Mouse (Mus musculus): ENCODE results near the gene Lhfpl4. TPM values are rescaled to one million over a fixed set of nuclear protein-coding genes. Genes with fewer than 3 reads are reported as not detected.
A peak's percentile ranks its signal among the peaks of the same experiment; 100 is the strongest.

The Lhfpl4 gene
- total RNA-seq (2014; rRNA removed) (49.6 and 64.1 TPM in 2 replicates), polyA plus RNA-seq (2015; fragmentation: Nextera tagmentation; extraction: Ambion mirVana) (26.7 and 53.5 TPM in 2 replicates)

DNA sequence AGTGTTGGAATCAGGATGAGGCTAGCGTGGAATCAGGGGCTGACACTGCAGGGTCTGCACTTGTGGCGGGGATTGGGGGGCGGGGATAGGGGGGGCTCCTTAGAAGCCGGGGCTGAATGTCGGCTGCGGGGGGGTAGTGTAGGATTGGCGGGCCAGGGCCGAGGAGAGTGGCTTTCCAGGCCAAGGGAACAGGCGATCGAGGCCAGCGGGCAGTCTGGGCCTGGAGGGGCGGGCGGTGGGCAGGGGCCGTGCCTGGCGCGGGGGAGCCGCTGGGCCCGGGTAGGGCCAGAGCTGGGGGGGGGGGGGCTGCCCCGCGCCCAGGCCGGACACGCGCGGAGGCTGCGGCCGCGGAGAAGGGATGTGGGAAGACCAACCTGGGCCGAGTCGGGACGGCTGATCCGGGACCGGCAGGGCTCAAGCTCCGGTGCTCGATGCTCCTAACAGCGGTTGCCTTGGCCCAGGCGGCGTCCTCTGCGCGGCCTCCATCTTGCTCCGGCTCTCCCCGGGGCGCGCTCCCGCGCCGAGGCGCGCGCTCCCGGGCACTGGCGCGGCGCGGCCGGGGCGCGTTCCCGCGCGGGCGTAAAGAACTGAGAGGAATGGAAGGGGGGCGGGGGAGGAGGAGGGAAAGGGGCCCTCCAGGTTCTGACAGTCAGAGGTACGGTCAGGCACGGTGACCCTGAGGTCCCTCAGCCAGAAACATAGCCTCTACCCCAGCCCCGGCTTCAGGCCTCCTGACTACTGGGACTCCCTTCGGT is at the start of gene Lhfpl4:
Lhfpl4 (minus strand) TSS at position 544 of the 755 bp plus-strand sequence.
- H3K9me3 ChIP-seq (ENCODE audit: low read length): no peaks in the 10 kb centered on the region
- WGBS: under 1% methylated on average over 57 of the region's 66 CpGs
- H3K36me3 ChIP-seq (ENCODE audit: insufficient read depth): no peaks in the 10 kb centered on the region
- H3K4me3 ChIP-seq (ENCODE audit: low read depth, low read length): peak within 1 kb of the TSS; percentile 84
- DNase-seq (peak; percentile 86), ATAC-seq (peak; percentile 88)
- peak within 1 kb of the TSS; percentile 91 for H3K9ac ChIP-seq
- TF ChIP-seq CTCF (IDR thresholded peaks at IDR 0.05; ENCODE audit: low read depth): no peak
- peaks cover 15% of the 10 kb centered on the region for H3K4me1 ChIP-seq (ENCODE audit: insufficient read depth)
- no peaks in the 10 kb centered on the region for H3K27me3 ChIP-seq (ENCODE audit: insufficient read depth, low read length)
- peak within 1 kb of the TSS; percentile 79 for H3K4me2 ChIP-seq (ENCODE audit: low read depth)
- H3K27ac ChIP-seq (ENCODE audit: low read depth, low read length): peak within 1 kb of the TSS; percentile 71

DNA sequence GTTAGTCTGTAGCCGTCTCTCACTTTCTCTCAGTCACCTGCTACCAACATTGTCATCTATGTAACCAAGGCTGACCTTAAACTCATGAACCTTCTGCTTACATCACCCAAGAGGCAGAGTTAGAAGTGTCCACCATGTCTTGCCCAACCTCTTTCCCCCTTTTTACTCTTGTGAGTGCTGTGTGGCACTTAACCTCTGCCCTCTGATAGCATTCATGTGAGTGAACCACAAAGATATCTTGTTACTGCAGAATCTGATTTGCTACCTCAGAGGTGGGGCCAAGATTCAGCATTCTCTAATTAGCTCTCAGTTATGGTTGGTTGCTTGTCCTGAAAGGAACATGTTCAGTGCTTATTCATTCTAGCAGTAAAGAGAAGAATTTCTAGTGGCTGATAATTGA is 47.6 kb upstream of the Lhfpl4 start:
- no peak overlapping the region for H3K4me2 ChIP-seq (ENCODE audit: low read depth)
- ATAC-seq: no peak
- no peaks in the 10 kb centered on the region for H3K27me3 ChIP-seq (ENCODE audit: insufficient read depth, low read length)
- H3K27ac ChIP-seq (ENCODE audit: low read depth, low read length): no peak overlapping the region
- H3K9me3 ChIP-seq (ENCODE audit: low read length): no peaks in the 10 kb centered on the region
- H3K4me3 ChIP-seq (ENCODE audit: low read depth, low read length): no peak overlapping the region
- WGBS: 70% methylated on average over 1 of the region's 1 CpGs
- H3K4me1 ChIP-seq (ENCODE audit: insufficient read depth): peaks cover 6% of the 10 kb centered on the region; the same call in 1 of the 2 replicates
- H3K36me3 ChIP-seq (ENCODE audit: insufficient read depth): peaks cover 29% of the 10 kb centered on the region
- no peak for DNase-seq
- TF ChIP-seq CTCF (IDR thresholded peaks at IDR 0.05; ENCODE audit: low read depth): no peak
- no peak overlapping the region for H3K9ac ChIP-seq

DNA sequence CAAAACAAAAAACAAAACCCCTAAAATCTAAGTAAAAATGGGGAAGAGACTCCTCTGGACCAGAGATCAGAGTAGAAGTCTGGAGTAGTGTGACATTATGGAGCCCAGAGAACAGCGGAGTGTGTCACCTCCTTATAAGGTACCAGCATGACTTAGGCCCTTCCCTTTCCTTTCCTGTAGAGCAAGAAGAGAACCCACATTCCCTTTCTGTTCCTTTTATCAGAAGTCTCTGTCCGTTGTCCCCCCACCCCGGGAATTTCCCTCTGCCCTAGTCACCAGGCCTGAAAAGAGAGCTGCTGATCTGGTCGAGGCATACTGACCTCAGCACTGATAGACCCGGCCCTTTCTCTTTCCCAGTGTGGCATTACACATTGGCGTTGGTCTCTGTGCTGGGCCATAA is 43.3 kb upstream of the Lhfpl4 start:
- Histone ChIP-seq H3K9ac (peak overlapping the region; percentile 65; the same call in 1 of the 2 replicates), H3K36me3 (ENCODE audit: insufficient read depth) (peaks cover 29% of the 10 kb centered on the region), H3K27me3 (ENCODE audit: insufficient read depth, low read length) (no peaks in the 10 kb centered on the region), H3K9me3 (ENCODE audit: low read length) (no peaks in the 10 kb centered on the region), H3K4me2 (ENCODE audit: low read depth) (peak overlapping the region; percentile 87), H3K27ac (ENCODE audit: low read depth, low read length) (no peak overlapping the region), H3K4me3 (ENCODE audit: low read depth, low read length) (peak overlapping the region; percentile 85), H3K4me1 (ENCODE audit: insufficient read depth) (peaks cover 6% of the 10 kb centered on the region; the same call in 1 of the 2 replicates)
- TF ChIP-seq CTCF (IDR thresholded peaks at IDR 0.05; ENCODE audit: low read depth): no peak
- DNase-seq: no peak
- WGBS: 48% methylated on average over 6 of the region's 6 CpGs
- no peak for ATAC-seq

DNA sequence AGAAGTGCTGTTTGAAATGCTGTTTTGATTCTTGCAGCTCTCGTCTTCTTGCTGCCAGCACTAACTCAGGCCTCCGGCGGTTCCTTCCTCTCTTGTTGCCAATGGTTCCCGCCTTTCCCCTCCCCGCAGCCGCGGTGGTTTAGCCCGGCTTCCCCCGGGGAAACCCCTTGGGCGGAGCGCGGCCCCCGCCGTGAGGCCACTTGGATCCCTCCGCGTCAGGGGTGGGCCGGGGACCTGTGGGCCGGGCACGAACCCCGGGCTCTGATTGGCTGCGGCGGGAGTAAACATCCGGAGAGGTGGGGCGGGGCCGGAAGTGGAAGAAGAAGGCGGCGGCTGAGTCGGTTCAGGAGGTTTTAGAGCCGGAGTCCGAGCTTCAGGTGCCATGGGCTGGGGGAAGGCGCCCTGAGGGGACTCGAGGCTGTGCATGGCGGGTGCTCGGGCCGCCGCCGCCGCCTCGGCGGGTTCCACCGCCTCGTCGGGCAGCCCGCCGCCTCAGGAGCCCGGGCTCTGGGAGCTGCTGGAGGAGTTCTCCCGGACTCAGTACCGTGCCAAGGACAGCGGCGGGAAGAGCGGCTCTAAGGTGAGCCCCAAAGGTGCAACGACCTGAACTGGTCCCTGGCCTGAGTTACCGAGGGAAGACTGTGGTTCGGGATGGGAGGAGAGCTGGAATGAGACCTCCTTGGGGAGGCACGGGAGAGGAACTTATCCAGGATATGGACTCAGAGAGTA is 42.5 kb upstream of the Lhfpl4 start, which contains the start of gene Mtmr14:
Mtmr14 (plus strand) TSS at position 302 of the 729 bp plus-strand sequence.
- H3K4me1 ChIP-seq (ENCODE audit: insufficient read depth): peaks cover 6% of the 10 kb centered on the region; the same call in 1 of the 2 replicates
- H3K9me3 ChIP-seq (ENCODE audit: low read length): no peaks in the 10 kb centered on the region
- TF ChIP-seq CTCF (IDR thresholded peaks at IDR 0.05; ENCODE audit: low read depth): no peak
- under 1% methylated on average over 51 of the region's 55 CpGs for WGBS
- H3K27ac ChIP-seq (ENCODE audit: low read depth, low read length): peak within 1 kb of the TSS; percentile 30
- H3K36me3 ChIP-seq (ENCODE audit: insufficient read depth): peaks cover 22% of the 10 kb centered on the region
- H3K9ac ChIP-seq: peak within 1 kb of the TSS; percentile 65
- peak within 1 kb of the TSS; percentile 87 for H3K4me2 ChIP-seq (ENCODE audit: low read depth)
- no peaks in the 10 kb centered on the region for H3K27me3 ChIP-seq (ENCODE audit: insufficient read depth, low read length)
- peak; percentile 99 for DNase-seq
- peak; percentile 100 for ATAC-seq
- H3K4me3 ChIP-seq (ENCODE audit: low read depth, low read length): peak within 1 kb of the TSS; percentile 85

DNA sequence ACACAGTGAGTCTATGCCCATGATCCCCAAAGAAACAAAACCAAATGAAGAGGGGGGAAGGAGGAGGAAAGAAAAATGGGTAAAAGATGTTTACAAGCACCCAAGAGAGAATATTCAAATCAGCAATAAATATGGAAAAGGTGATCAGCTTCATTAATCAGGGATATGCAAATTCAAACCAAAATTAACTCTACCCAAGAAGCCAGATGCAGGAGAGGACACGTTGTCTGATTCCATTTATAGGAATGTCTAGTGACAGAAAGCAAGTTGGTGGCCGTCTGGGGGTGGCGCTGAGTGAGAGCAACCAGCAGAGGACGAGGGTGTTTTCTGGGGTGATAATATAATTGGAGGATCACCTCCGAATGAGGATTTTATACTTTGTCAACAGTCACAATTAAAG is 40.0 kb upstream of the Lhfpl4 start:
- Histone ChIP-seq H3K27ac (ENCODE audit: low read depth, low read length) (no peak overlapping the region), H3K9me3 (ENCODE audit: low read length) (no peaks in the 10 kb centered on the region), H3K27me3 (ENCODE audit: insufficient read depth, low read length) (no peaks in the 10 kb centered on the region), H3K4me1 (ENCODE audit: insufficient read depth) (peaks cover 6% of the 10 kb centered on the region; the same call in 1 of the 2 replicates), H3K4me2 (ENCODE audit: low read depth) (no peak overlapping the region), H3K9ac (no peak overlapping the region), H3K36me3 (ENCODE audit: insufficient read depth) (peaks cover 2% of the 10 kb centered on the region; the same call in 1 of the 2 replicates), H3K4me3 (ENCODE audit: low read depth, low read length) (no peak overlapping the region)
- 63% methylated on average over 5 of the region's 5 CpGs for WGBS
- TF ChIP-seq CTCF (IDR thresholded peaks at IDR 0.05; ENCODE audit: low read depth): no peak
- no peak for DNase-seq
- no peak for ATAC-seq

DNA sequence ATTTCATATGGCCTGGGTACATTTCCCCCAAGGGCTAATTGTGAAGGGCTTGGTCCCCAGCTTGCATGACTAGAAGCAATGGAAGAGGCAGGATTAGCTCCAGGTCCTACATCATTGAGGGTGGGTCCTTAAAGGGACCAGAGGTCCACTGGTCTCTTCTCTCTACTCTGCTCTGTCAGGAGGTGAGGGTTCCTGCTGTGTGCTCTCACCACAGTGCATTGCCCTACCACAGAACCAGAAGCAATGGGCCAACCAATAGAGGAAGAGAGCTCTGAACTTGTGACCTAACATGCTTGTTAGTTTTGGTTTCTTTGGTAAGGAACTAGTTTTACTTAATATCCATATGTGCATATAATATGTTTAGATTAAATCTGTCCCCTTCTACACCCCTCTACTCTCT is 31.5 kb upstream of the Lhfpl4 start:
- H3K4me1 ChIP-seq (ENCODE audit: insufficient read depth): no peaks in the 10 kb centered on the region
- no peaks in the 10 kb centered on the region for H3K27me3 ChIP-seq (ENCODE audit: insufficient read depth, low read length)
- no peak overlapping the region for H3K4me2 ChIP-seq (ENCODE audit: low read depth)
- no peaks in the 10 kb centered on the region for H3K9me3 ChIP-seq (ENCODE audit: low read length)
- no peak overlapping the region for H3K4me3 ChIP-seq (ENCODE audit: low read depth, low read length)
- no peaks in the 10 kb centered on the region for H3K36me3 ChIP-seq (ENCODE audit: insufficient read depth)
- no peak overlapping the region for H3K27ac ChIP-seq (ENCODE audit: low read depth, low read length)
- H3K9ac ChIP-seq: no peak overlapping the region
- ATAC-seq (no peak), DNase-seq (no peak)
- TF ChIP-seq CTCF (IDR thresholded peaks at IDR 0.05; ENCODE audit: low read depth): no peak

DNA sequence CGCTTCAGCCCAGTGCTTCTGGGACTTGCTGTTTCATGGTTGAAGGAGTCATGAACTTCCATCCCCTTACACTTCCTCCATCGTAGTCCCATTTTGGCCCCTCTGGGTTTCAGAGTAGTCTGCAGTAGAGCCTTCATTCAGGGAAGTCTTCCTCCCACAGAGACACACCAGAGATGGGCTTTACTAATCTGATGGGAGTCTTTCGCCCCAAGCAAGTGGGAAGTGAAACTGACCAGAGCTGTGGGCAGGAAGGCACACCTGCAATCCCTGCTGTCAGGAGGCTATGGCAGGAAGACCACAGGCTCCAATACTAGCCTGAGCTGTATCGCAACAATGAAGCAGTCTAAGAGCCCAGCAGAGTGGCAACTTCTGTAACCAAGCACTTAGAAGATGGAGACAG is 30.6 kb upstream of the Lhfpl4 start:
- WGBS: 80% methylated on average over 4 of the region's 4 CpGs

More for the DNA sequence above, 30.6 kb upstream of the Lhfpl4 start:
- no peak overlapping the region for H3K27ac ChIP-seq (ENCODE audit: low read depth, low read length)
- no peaks in the 10 kb centered on the region for H3K36me3 ChIP-seq (ENCODE audit: insufficient read depth)
- H3K4me3 ChIP-seq (ENCODE audit: low read depth, low read length): no peak overlapping the region
- no peak for ATAC-seq
- no peak for DNase-seq
- TF ChIP-seq CTCF (IDR thresholded peaks at IDR 0.05; ENCODE audit: low read depth): no peak
- H3K4me2 ChIP-seq (ENCODE audit: low read depth): no peak overlapping the region
- H3K9ac ChIP-seq: no peak overlapping the region
- H3K9me3 ChIP-seq (ENCODE audit: low read length): no peaks in the 10 kb centered on the region
- no peaks in the 10 kb centered on the region for H3K27me3 ChIP-seq (ENCODE audit: insufficient read depth, low read length)
- H3K4me1 ChIP-seq (ENCODE audit: insufficient read depth): no peaks in the 10 kb centered on the region
